Mouse (Mus musculus) liver, embryonic 14.5 days (tissue): ENCODE results near the gene Sh2d4b.

Experiments used
- CTCF ChIP-seq: IDR thresholded peaks from 2 replicates; pipeline ENCODE4 v1.5.1; 2016; ENCODE audit warnings: antibody characterized with exemption, low read depth, control low read depth
- EP300 ChIP-seq: IDR thresholded peaks from 2 replicates; pipeline ENCODE4 v1.6.1; 2016; ENCODE audit warnings: antibody characterized with exemption, low read depth

DNA sequence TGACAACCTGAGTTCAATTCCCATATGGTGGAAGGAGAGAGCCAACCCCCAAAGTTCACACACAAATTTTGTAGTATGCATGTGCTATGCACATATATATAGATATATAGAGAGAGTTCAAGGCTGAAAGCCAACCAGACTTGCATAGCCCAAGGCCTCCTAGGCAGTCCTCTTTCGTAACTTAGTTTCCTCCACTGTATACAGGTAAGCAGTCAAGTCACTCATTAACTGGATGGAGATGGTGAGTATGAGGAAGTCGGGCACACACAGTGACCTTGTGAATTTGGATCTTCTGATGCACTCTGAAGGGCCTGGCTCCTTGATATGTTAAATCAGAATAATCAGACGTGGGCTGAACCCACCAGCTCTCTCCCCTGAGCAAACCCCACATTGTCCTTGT, 4.8 kb upstream of the Sh2d4b start:
- TF ChIP-seq EP300 (no peak), CTCF (no peak)
